Mouse (Mus musculus): ENCODE measurements around the gene Slc6a11. TPM values are rescaled to one million over a fixed set of nuclear protein-coding genes. Genes with fewer than 3 reads are reported as not detected.

Slc6a11 gene
- total RNA-seq, 2 experiments from 2014 or later, result not detected

GRCm38 (mm10) chr6:114295086-114295485, 164.0 kb downstream of the Slc6a11 start:
- ATAC-seq (replicated peaks; ENCODE audit: low FRiP score, poor library complexity, severe bottlenecking), result no peak

- ATAC-seq (replicated peaks; ENCODE audit: low FRiP score, poor library complexity, severe bottlenecking), result no peak
Observed at GRCm38 (mm10) chr6:114297260-114298002, 166.4 kb downstream of the Slc6a11 start.

Other genes with a start within 250 kb of the Slc6a11 start
- gene Atp2b2, start 88.6 kb upstream of the Slc6a11 start, total RNA-seq (2015; ENCODE audit: low replicate concordance), result not detected in 2 replicates
- gene Atp2b2, start 88.6 kb upstream of the Slc6a11 start, total RNA-seq (2017; ENCODE audit: low replicate concordance), result under 0.01 and 0.14 TPM in 2 replicates
- not detected in 2 replicates for gene Slc6a1, start 151.4 kb downstream of the Slc6a11 start, total RNA-seq (2015; ENCODE audit: low replicate concordance)
- not detected in 2 replicates for gene Slc6a1, start 151.4 kb downstream of the Slc6a11 start, total RNA-seq (2017; ENCODE audit: low replicate concordance)

Measured in erythroblast, adult 5-6 weeks (primary cell).